8 mouse cellular contexts compared by ENCODE assay signal in genomic region chr9:29411408-29412180, GRCm38 (mm10).
DNase-seq lines count a peak whose midpoint lies in the region; ATAC-seq lines count a peak whose summit lies in the region.

No protein-coding gene starts in this region.

- H3K4me2 ChIP-seq in liver, embryonic 12.5 days: peak overlapping the region; percentile 58

- H3K9ac ChIP-seq in liver, embryonic 12.5 days: no peak overlapping the region

- WGBS in liver, embryonic 12.5 days (ENCODE audit: insufficient replicate concordance): 2% methylated on average over 38 of the region's 40 CpGs

- H3K36me3 ChIP-seq in liver, embryonic 12.5 days: no peaks in the 10 kb centered on the region

- no peak for ATAC-seq in liver, embryonic 12.5 days
- no peak for ATAC-seq in erythroid progenitor cell, adult 5-6 weeks (replicated peaks; ENCODE audit: low FRiP score, poor library complexity, severe bottlenecking)
- no peak for ATAC-seq in CD4-positive, CD25-positive, alpha-beta regulatory T cell, adult 4 months

- H3K4me1 ChIP-seq in liver, embryonic 12.5 days: no peaks in the 10 kb centered on the region

- no peaks in the 10 kb centered on the region for H3K9me3 ChIP-seq in liver, embryonic 12.5 days (replicated peaks)

- H3K27ac ChIP-seq in liver, embryonic 12.5 days: no peak overlapping the region

- H3K4me3 ChIP-seq in liver, embryonic 12.5 days: peak overlapping the region; percentile 40

- H3K27me3 ChIP-seq in liver, embryonic 12.5 days (replicated peaks): peaks cover 52% of the 10 kb centered on the region

- peak; percentile 39 for DNase-seq in adrenal gland, postnatal 25 days
- DNase-seq in cerebellum, postnatal 36 days: peak; percentile 93 to 96
- peak; percentile 41 for DNase-seq in gastrocnemius, postnatal 10 days
- peak; percentile 51 for DNase-seq in kidney, postnatal 10 days
- DNase-seq in retina, adult 2 months (ENCODE audit: low read depth, low spot score): peak; percentile 71

Comparison
In these comparisons a context has a peak if more than half of its experiments do, and no peak if none do; other contexts are left out.
1. DNase-seq: peak in every context shown above with its lines; median percentile 94 in cerebellum, postnatal 36 days; 71 in retina, adult 2 months; 51 in kidney, postnatal 10 days; 41 in gastrocnemius, postnatal 10 days; 39 in adrenal gland, postnatal 25 days.